Mouse (Mus musculus) lung, adult 2 months (tissue): Measurements from ENCODE around the gene Rnf215.

Experiments
- CTCF ChIP-seq: fragments of 200-500 bp; IDR thresholded peaks from 2 replicates; pipeline ENCODE4 v1.5.1; 2011; ENCODE audit warnings: mild to moderate bottlenecking, low read length, control low read depth; ENCODE audit not compliant: insufficient read depth
- POLR2A ChIP-seq: fragments of 200-500 bp; IDR thresholded peaks from 2 replicates; pipeline ENCODE4 v1.6.1; 2011; ENCODE audit warnings: low read depth, mild to moderate bottlenecking, control low read depth, low read length, borderline replicate concordance; ENCODE audit errors: extremely low read depth

DNA sequence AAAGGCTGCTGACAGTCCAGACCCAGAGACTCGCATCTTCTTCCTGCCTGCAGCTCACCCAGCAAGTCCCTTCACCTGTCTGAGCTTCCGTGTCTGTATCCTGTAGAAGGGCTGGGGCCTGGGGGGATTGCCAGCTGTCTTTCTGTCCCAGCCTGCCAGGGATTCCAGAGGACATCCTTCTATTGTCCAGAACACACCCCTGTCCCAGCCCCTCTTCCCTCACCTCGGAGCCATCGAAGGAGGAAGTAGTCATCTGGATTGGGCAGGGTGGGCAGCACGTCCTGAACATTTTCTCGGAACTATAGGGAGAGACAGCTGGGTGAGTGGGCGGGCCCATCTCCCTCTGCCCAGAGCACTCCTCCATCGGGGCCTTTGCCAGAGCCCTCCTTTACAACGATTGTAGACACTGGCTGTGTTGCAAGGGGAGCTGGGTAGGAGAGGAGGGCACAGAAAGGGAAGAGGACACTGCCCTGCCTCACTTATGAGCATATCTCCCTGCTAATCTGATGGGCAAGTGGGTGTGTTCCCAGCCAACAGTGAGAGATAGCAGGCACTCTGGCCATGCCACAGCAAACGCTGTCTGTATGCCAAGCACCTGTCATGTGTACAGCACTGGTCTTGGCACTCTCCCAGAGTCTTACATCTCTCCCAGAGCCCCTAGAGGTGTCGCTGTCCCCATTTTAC, 18.4 kb upstream of the Rnf215 start:
- no peak for TF ChIP-seq POLR2A
- TF ChIP-seq CTCF, result no peak
